ENCODE assay signal across 11 mouse cellular contexts in the genomic region with DNA sequence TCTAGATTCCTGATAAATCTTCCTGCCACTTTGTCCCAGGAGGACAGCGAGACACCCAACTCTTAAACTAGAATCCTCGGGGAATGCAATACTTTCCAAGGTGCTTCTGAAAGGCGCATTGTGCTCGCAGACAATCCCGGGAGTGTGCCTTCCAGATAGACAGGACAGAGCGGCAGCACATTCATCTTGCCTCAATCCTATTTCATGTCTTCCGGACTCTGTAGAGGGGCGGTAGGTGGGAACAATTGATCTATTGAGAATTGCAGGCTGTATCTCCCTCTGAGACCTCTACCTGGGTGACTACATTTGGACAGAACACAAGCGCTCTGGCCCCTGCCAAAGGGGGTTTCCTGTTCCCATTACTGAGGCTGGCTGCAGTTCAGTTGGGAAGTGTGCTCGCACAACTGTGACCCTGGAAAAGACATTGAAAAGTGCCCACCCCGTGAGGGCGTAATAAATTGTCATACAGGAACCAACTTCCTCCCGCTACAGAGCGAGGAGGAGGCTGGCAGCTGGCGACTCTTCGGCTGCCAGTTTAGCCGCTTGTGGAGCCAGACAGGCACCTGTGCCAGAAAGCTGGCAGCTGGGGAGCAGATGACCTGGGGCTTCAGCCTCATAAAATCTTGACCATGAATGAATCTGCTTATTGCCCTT. TPM values are rescaled to one million over a fixed set of nuclear protein-coding genes. Genes with fewer than 3 reads are reported as not detected.
DNase-seq lines count a peak whose midpoint lies in the region; ATAC-seq lines count a peak whose summit lies in the region.
"Had no signal": no experiment of that assay in that cellular context is flagged by ENCODE, and none has a peak within 500 bp of the region (broad histone marks: within the 10 kb centered on the region; RNA-seq: fewer than 3 reads in every experiment).

No protein-coding gene starts in this region.

- ATAC-seq in kidney, embryonic 16.5 days (ENCODE audit: low FRiP score, low TSS enrichment): peak; percentile 23; the same call in 1 of the 2 replicates
- ATAC-seq in forebrain, embryonic 16.5 days: peak; percentile 59
- ATAC-seq: Patski had no signal

- H3K27me3 ChIP-seq in kidney, embryonic 16.5 days (ENCODE audit: insufficient read depth, low read length): no peaks in the 10 kb centered on the region
- H3K27me3 ChIP-seq in forebrain, embryonic 16.5 days (replicated peaks; ENCODE audit: control insufficient read depth, insufficient read depth, low read length): no peaks in the 10 kb centered on the region
- H3K27me3 ChIP-seq: megakaryocyte, embryonic 14.5 days; Patski had no signal

- H3K4me3 ChIP-seq in kidney, embryonic 16.5 days (ENCODE audit: low read length): no peak overlapping the region
- H3K4me3 ChIP-seq in forebrain, embryonic 16.5 days (replicated peaks; ENCODE audit: low read length): no peak overlapping the region
- H3K4me3 ChIP-seq: megakaryocyte, embryonic 14.5 days had no signal

- H3K36me3 ChIP-seq in kidney, embryonic 16.5 days (ENCODE audit: insufficient read depth, low read length): no peaks in the 10 kb centered on the region
- H3K36me3 ChIP-seq in forebrain, embryonic 16.5 days (ENCODE audit: control insufficient read depth, insufficient read depth): no peaks in the 10 kb centered on the region

- peak; percentile 2 for DNase-seq in adrenal gland, adult 8-10 months
- no peak for DNase-seq in adrenal gland, adult 18-20 months (ENCODE audit: low spot score in 2 of 2)
- no peak for DNase-seq in kidney, adult 8-10 months
- peak; percentile 48 for DNase-seq in lung, postnatal 36 days
- no peak for DNase-seq in frontal cortex, adult 2 months (ENCODE audit: extremely low spot score in 1 of 2, low spot score in 1 of 2)
- no peak for DNase-seq in spleen, adult 12 weeks (ENCODE audit: low spot score)

- no peaks in the 10 kb centered on the region for H3K9me3 ChIP-seq in kidney, embryonic 16.5 days (ENCODE audit: low read length)
- no peaks in the 10 kb centered on the region for H3K9me3 ChIP-seq in forebrain, embryonic 16.5 days (ENCODE audit: control insufficient read depth, low read length)

- peaks cover 10% of the 10 kb centered on the region; the same call in 1 of the 2 replicates for H3K4me1 ChIP-seq in kidney, embryonic 16.5 days (ENCODE audit: insufficient read depth, low read length)
- peaks cover 14% of the 10 kb centered on the region for H3K4me1 ChIP-seq in forebrain, embryonic 16.5 days (replicated peaks; ENCODE audit: control insufficient read depth, insufficient read depth, low read length)
- H3K4me1 ChIP-seq: megakaryocyte, embryonic 14.5 days had no signal

- H3K9ac ChIP-seq in kidney, embryonic 16.5 days (replicated peaks; ENCODE audit: low read length): no peak overlapping the region
- H3K9ac ChIP-seq in forebrain, embryonic 16.5 days (replicated peaks; ENCODE audit: low read depth, low read length): no peak overlapping the region

- WGBS in kidney, embryonic 16.5 days: 42% methylated on average over 17 of the region's 17 CpGs
- 58% methylated on average over 17 of the region's 17 CpGs for WGBS in forebrain, embryonic 16.5 days

- H3K4me2 ChIP-seq in kidney, embryonic 16.5 days (replicated peaks; ENCODE audit: low read depth, low read length): peak overlapping the region; percentile 30; the same call in 1 of the 2 replicates
- H3K4me2 ChIP-seq in forebrain, embryonic 16.5 days (ENCODE audit: low read length): peak overlapping the region; percentile 4; the same call in 1 of the 2 replicates

- H3K27ac ChIP-seq in kidney, embryonic 16.5 days (ENCODE audit: low read length): no peak overlapping the region
- peak overlapping the region; percentile 32; the same call in 1 of the 2 replicates for H3K27ac ChIP-seq in forebrain, embryonic 16.5 days (ENCODE audit: low read length)

RNA-seq across cellular contexts. Expression of gene Syce1l, which starts 45.0 kb away (rescaled TPM):
- total RNA-seq in adrenal gland, adult 8-10 months (2022): under 1 TPM in 2 of 4 experiments, not detected in 2; 0.49 to 0.62 TPM
- not detected for total RNA-seq in adrenal gland, adult 18-20 months (2021)
- polyA plus RNA-seq in kidney, embryonic 16.5 days (2015; fragmentation: Nextera tagmentation; extraction: Ambion mirVana): not detected in 2 replicates
- polyA plus RNA-seq in forebrain, embryonic 16.5 days (2015; fragmentation: Nextera tagmentation; extraction: Ambion mirVana): 0.35 TPM in 1 of 2 replicates, not detected in the other
- polyA plus RNA-seq in frontal cortex, adult 2 months (2012; rRNA removed): 0.70 and 0.82 TPM in 2 replicates
- polyA plus RNA-seq: heart, embryonic 14.5 days; Patski had no signal

RNA-seq across cellular contexts. Expression of gene Mon1b, which starts 52.6 kb away (rescaled TPM):
- total RNA-seq in adrenal gland, adult 8-10 months (2022): 10 to 100 TPM; 21.1 to 25.5 (median 23.7) TPM
- 10 to 100 TPM; 15.7 to 19.3 TPM for total RNA-seq in adrenal gland, adult 18-20 months (2021)
- polyA plus RNA-seq in kidney, embryonic 16.5 days (2015; fragmentation: Nextera tagmentation; extraction: Ambion mirVana): 8.2 and 10.3 TPM in 2 replicates
- polyA plus RNA-seq in forebrain, embryonic 16.5 days (2015; fragmentation: Nextera tagmentation; extraction: Ambion mirVana): 13.9 and 15.5 TPM in 2 replicates
- polyA plus RNA-seq in frontal cortex, adult 2 months (2012; rRNA removed): 8.9 and 11.6 TPM in 2 replicates

Comparison
In these comparisons a context has a peak if more than half of its experiments do, and no peak if none do; other contexts are left out.
1. DNase-seq: peak in adrenal gland, adult 8-10 months (single experiment) and lung, postnatal 36 days (single experiment); none in adrenal gland, adult 18-20 months (0 of 2), kidney, adult 8-10 months (0 of 2), frontal cortex, adult 2 months (0 of 2) and spleen, adult 12 weeks (single experiment).